Mouse (Mus musculus): Measurements from ENCODE around the gene Thada. TPM values are rescaled to one million over a fixed set of nuclear protein-coding genes. Genes with fewer than 3 reads are reported as not detected.

Gene Thada
- polyA plus RNA-seq, 1 experiment from 2014 or later: 7.8 TPM

- Histone ChIP-seq H3K4me3 (no peak overlapping the region), H3K4me2 (no peak overlapping the region), H3K36me3 (peaks cover 93% of the 10 kb centered on the region), H3K9ac (no peak overlapping the region), H3K4me1 (no peaks in the 10 kb centered on the region), H3K27me3 (replicated peaks) (no peaks in the 10 kb centered on the region), H3K27ac (no peak overlapping the region), H3K9me3 (replicated peaks) (no peaks in the 10 kb centered on the region)
- ATAC-seq: no peak
- 77% methylated on average over 5 of the region's 5 CpGs for WGBS (ENCODE audit: insufficient replicate concordance)
These were observed 34.0 kb downstream of the Thada start for GRCm38 (mm10) chr17:84431991-84432390.

GRCm38 (mm10) chr17:84424258-84424657, 41.7 kb downstream of the Thada start:
- WGBS (ENCODE audit: insufficient replicate concordance): 95% methylated on average over 1 of the region's 1 CpGs
- peaks cover 81% of the 10 kb centered on the region for H3K36me3 ChIP-seq
- ATAC-seq: no peak

DNA sequence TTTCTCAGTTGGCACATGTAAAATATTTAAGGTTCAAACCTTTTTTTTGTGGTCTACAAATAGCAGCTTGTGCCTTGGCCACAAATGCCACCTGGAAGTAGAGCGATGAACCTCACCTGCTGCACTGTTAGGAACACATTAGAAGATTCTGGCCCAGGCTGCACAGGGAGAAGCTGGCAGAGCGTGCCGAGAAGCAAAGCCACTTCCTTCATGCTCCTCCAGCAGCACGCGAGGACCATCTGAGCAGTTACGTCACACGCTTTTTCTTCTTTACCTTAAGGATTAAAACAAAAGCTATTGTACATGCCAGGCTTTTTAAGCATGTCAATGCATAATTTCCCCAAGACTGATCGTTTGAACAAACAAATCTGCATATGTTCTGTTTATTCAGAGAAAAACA, 43.1 kb downstream of the Thada start:
- Histone ChIP-seq H3K36me3 (peaks cover 76% of the 10 kb centered on the region), H3K4me3 (no peak overlapping the region), H3K27ac (no peak overlapping the region), H3K4me2 (no peak overlapping the region), H3K27me3 (replicated peaks) (no peaks in the 10 kb centered on the region), H3K9ac (no peak overlapping the region), H3K4me1 (peaks cover 11% of the 10 kb centered on the region), H3K9me3 (replicated peaks) (no peaks in the 10 kb centered on the region)
- no peak for ATAC-seq
- 86% methylated on average over 8 of the region's 8 CpGs for WGBS (ENCODE audit: insufficient replicate concordance)

More at GRCm38 (mm10) chr17:84424258-84424657, 41.7 kb downstream of the Thada start:
- H3K27ac ChIP-seq: no peak overlapping the region
- H3K9ac ChIP-seq: no peak overlapping the region
- no peak overlapping the region for H3K4me3 ChIP-seq
- H3K9me3 ChIP-seq (replicated peaks): no peaks in the 10 kb centered on the region
- no peaks in the 10 kb centered on the region for H3K27me3 ChIP-seq (replicated peaks)
- H3K4me1 ChIP-seq: peaks cover 11% of the 10 kb centered on the region
- H3K4me2 ChIP-seq: no peak overlapping the region

DNA sequence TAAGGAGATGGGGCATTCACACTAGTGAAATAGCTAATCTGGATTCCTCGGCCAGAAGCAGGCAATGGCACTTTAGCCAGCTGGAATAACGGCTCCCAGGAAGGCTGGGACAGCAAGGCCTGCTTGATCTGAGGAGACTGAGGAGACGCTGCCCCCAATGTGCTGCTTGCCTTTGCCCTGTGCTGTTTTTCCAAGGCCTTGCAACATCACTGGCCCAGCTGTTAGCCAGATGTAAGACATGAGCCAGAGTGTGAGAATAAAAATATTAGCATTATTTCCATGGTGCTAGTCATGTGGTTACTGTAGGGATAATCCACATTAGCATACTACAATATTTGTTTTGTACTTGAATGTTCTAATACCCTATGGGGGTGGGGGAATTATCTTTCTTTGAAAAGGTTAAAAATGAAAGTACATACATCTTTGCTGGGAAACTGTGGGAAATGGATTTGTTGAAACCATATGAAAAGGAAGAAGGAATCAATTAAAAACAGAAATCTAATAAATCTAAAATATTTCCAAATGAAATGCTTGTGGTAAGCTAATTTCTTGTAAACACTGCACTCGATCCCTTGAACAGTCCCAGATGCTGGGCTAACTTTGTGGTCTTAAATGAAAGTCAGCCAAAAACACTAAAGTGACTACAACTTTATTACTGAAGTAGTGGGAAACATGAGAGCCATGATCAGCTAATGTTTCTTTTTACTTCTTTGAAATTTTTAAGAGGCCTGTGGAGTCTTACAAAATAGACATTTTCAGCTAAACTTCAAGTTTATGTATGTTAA, 43.8 kb downstream of the Thada start:
- Histone ChIP-seq H3K4me3 (no peak overlapping the region), H3K27ac (no peak overlapping the region), H3K27me3 (replicated peaks) (no peaks in the 10 kb centered on the region), H3K36me3 (peaks cover 74% of the 10 kb centered on the region), H3K9me3 (replicated peaks) (no peaks in the 10 kb centered on the region), H3K4me2 (no peak overlapping the region), H3K4me1 (peaks cover 11% of the 10 kb centered on the region), H3K9ac (no peak overlapping the region)
- no peak for ATAC-seq
- 89% methylated on average over 4 of the region's 4 CpGs for WGBS (ENCODE audit: insufficient replicate concordance)

GRCm38 (mm10) chr17:84421042-84421441, 45.0 kb downstream of the Thada start:
- Histone ChIP-seq H3K27ac (no peak overlapping the region), H3K9me3 (replicated peaks) (no peaks in the 10 kb centered on the region), H3K36me3 (peaks cover 66% of the 10 kb centered on the region), H3K4me3 (no peak overlapping the region), H3K4me2 (no peak overlapping the region), H3K4me1 (peaks cover 11% of the 10 kb centered on the region), H3K9ac (no peak overlapping the region), H3K27me3 (replicated peaks) (no peaks in the 10 kb centered on the region)
- ATAC-seq: no peak
- WGBS (ENCODE audit: insufficient replicate concordance): 92% methylated on average over 4 of the region's 4 CpGs

DNA sequence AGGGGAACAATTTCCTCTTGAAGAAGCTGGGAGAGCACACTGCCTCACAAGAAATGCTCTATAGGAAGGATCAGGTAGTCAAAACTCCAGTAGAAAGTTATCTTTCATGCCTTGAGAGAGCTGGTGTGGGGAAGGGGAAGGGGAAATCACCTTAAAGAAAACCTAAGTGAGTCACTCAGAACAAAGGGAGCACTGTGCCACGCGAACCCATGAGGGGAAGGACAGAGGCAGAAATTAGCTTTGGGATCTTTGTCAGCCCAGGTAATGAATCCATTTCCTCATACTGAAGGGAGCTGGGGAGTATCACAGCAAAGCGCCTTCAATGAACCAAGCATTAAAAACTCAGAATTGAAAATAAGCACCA, 45.7 kb downstream of the Thada start:
- Histone ChIP-seq H3K27ac (peak overlapping the region; percentile 30; the same call in 1 of the 2 replicates), H3K4me1 (peaks cover 11% of the 10 kb centered on the region), H3K27me3 (replicated peaks) (no peaks in the 10 kb centered on the region), H3K36me3 (peaks cover 63% of the 10 kb centered on the region), H3K9me3 (replicated peaks) (no peaks in the 10 kb centered on the region), H3K4me3 (no peak overlapping the region), H3K9ac (no peak overlapping the region), H3K4me2 (no peak overlapping the region)
- 51% methylated on average over 3 of the region's 3 CpGs for WGBS (ENCODE audit: insufficient replicate concordance)
- ATAC-seq: peak; percentile 18; the same call in 1 of the 2 replicates

DNA sequence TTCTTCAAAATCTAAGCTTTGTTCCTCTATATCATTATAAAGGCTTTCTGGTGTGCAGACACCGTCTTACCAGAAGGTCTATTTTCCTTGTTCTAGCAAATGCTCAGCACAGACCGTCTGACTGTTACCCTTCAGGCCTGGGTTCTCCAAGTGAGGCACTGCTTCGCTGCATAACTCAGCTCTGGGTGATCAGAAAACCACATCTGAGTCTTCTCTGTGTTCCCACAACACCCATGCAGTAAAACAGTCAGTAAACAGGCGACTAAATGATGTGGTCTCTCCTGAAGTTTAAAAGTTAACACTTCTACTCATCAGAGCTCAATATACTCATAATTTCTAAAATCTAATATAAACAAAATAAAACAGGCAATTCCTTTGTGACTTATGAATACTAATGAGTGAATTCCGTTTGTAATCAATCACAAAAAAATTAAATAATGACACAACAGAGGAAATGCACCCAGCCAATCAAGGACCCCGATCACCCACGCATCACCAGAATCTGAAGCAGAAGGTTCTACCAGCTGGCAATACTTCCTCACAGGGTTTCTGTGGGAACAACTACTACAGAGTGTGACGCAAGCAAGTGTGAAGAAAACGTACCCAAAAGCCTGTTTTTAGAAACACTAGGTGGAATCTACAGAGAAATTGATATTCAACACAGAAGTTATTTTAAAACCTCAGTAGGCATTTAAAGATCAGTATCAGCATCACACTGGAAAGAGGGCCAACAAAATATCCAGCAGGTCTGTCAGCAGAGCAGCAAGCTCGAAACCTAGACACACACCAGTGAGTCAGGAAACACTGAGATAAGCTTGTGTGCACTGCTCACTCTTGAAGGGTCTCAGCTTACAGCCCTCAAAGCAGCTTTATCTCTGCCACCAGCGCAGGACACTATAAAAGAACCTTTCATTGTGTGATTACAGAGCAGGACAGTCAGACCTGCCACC, 46.4 kb downstream of the Thada start:
- Histone ChIP-seq H3K4me3 (no peak overlapping the region), H3K4me2 (no peak overlapping the region), H3K27me3 (replicated peaks) (no peaks in the 10 kb centered on the region), H3K27ac (peak overlapping the region; percentile 30; the same call in 1 of the 2 replicates), H3K9me3 (replicated peaks) (no peaks in the 10 kb centered on the region), H3K9ac (no peak overlapping the region), H3K4me1 (peaks cover 11% of the 10 kb centered on the region), H3K36me3 (peaks cover 63% of the 10 kb centered on the region)
- WGBS (ENCODE audit: insufficient replicate concordance): 48% methylated on average over 11 of the region's 11 CpGs
- peak; percentile 90 for ATAC-seq

GRCm38 (mm10) chr17:84415936-84416335, 50.1 kb downstream of the Thada start:
- H3K4me3 ChIP-seq: no peak overlapping the region
- 91% methylated on average over 3 of the region's 3 CpGs for WGBS (ENCODE audit: insufficient replicate concordance)
- no peaks in the 10 kb centered on the region for H3K9me3 ChIP-seq (replicated peaks)
- no peak overlapping the region for H3K27ac ChIP-seq
- no peak for ATAC-seq
- H3K4me2 ChIP-seq: no peak overlapping the region
- H3K9ac ChIP-seq: no peak overlapping the region
- peaks cover 11% of the 10 kb centered on the region for H3K4me1 ChIP-seq
- H3K36me3 ChIP-seq: peaks cover 57% of the 10 kb centered on the region
- no peaks in the 10 kb centered on the region for H3K27me3 ChIP-seq (replicated peaks)

DNA sequence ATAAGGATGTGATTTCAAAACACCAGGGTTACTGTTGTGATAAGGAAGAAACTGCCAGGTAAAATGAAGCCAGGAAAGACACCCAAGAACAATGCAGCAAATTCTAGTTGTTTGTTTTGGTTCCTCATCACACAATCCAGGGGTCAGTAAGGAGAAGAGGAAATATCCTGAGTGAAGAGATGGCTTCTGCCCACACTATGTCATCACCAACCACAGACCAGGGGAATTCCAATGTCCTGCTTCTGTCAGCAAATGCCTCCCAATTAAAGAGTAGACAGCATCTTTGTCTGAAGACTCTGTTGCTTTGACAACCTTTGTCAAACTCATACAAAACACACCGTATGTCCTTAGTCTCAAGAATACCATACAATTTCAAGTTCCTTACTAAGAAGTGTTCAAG, 57.3 kb downstream of the Thada start:
- Histone ChIP-seq H3K4me1 (no peaks in the 10 kb centered on the region), H3K4me2 (no peak overlapping the region), H3K27ac (no peak overlapping the region), H3K36me3 (peaks cover 52% of the 10 kb centered on the region), H3K9me3 (replicated peaks) (no peaks in the 10 kb centered on the region), H3K27me3 (replicated peaks) (no peaks in the 10 kb centered on the region), H3K9ac (no peak overlapping the region), H3K4me3 (no peak overlapping the region)
- no peak for ATAC-seq
- WGBS (ENCODE audit: insufficient replicate concordance): 80% methylated on average over 1 of the region's 1 CpGs

DNA sequence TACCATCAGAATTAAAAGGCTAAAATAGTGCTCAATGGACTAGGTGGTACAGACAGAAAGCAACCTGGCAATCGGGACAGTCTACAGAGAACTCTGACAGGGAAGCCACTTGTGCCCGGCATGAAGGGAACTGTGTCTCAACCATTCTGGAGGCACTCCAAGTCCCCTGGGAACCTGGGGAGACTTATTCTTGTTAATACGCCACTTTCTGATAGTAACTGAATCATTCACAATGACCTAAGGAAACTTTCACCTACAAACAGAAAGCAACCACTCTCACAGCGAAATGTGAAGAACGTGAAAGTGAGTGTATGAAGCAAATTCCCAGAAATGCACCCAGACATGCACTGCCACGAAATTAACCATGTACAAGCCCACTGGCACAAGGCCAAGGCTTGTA, 60.4 kb downstream of the Thada start:
- Histone ChIP-seq H3K9ac (no peak overlapping the region), H3K4me1 (no peaks in the 10 kb centered on the region), H3K36me3 (peaks cover 47% of the 10 kb centered on the region), H3K4me2 (no peak overlapping the region), H3K27me3 (replicated peaks) (no peaks in the 10 kb centered on the region), H3K4me3 (no peak overlapping the region), H3K27ac (no peak overlapping the region), H3K9me3 (replicated peaks) (no peaks in the 10 kb centered on the region)
- 78% methylated on average over 6 of the region's 6 CpGs for WGBS (ENCODE audit: insufficient replicate concordance)
- ATAC-seq: no peak

DNA sequence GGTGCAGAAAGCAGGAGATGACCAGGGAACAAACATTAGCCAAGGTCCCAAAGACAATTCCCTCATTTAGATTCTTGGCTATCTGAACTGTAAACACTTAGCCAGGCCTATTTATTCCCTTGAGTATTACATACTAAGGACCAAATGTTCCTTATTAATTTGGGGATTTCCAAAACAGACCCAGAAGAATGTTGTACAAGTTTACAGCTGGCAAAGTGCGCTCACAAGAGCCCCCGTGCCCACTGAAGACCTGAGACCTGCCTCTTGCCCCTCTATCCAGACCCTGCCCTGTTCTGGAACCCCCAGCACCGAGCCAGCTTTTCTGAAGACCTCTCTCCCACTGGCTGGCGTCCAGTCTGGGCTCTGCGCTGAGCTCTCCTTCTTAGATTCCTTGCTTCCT, 64.2 kb downstream of the Thada start:
- peaks cover 50% of the 10 kb centered on the region for H3K36me3 ChIP-seq
- no peak overlapping the region for H3K4me2 ChIP-seq
- no peak overlapping the region for H3K9ac ChIP-seq
- WGBS (ENCODE audit: insufficient replicate concordance): 78% methylated on average over 5 of the region's 5 CpGs
- H3K4me1 ChIP-seq: no peaks in the 10 kb centered on the region
- H3K27ac ChIP-seq: no peak overlapping the region
- no peak for ATAC-seq
- no peak overlapping the region for H3K4me3 ChIP-seq
- H3K9me3 ChIP-seq (replicated peaks): no peaks in the 10 kb centered on the region
- no peaks in the 10 kb centered on the region for H3K27me3 ChIP-seq (replicated peaks)

DNA sequence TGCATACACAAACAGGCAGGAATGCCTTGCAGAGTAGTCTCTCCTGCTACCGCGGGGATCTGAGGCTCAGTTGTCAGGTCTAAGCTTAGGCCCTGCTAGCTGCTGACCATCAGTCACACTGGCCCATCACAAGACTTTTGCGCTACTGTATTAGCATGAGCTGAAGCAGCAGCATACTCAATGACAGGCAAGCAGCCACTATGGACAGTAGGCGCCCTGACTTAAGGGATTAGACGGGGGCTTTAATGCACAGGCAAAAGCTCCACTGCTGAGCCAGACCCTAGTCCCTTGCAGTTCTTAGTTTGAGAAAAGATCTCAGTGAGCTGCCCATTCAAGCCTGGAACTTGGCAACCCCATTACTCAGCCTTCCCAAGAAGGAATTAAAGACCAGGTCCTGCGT, 66.6 kb downstream of the Thada start:
- Histone ChIP-seq H3K4me1 (no peaks in the 10 kb centered on the region), H3K27ac (no peak overlapping the region), H3K4me2 (no peak overlapping the region), H3K9ac (no peak overlapping the region), H3K27me3 (replicated peaks) (no peaks in the 10 kb centered on the region), H3K4me3 (no peak overlapping the region), H3K36me3 (peaks cover 55% of the 10 kb centered on the region), H3K9me3 (replicated peaks) (no peaks in the 10 kb centered on the region)
- WGBS (ENCODE audit: insufficient replicate concordance): 85% methylated on average over 6 of the region's 6 CpGs
- ATAC-seq: no peak

All from liver, embryonic 12.5 days (tissue).